Mouse (Mus musculus) liver, adult 2 months (tissue): ENCODE data around the gene Lrp4. TPM values are rescaled to one million over a fixed set of nuclear protein-coding genes. Genes with fewer than 3 reads are reported as not detected.
"Not testable (repeated sequence)": the region's sequence is repeated elsewhere in the genome, so short reads cannot be mapped to it uniquely, and the experiment has no call there.

Experiments used
- DNase-seq: peaks from one replicate; pipeline ENCODE4 v3.0.0-alpha.2; 2011; ENCODE audit warnings: low read depth, low spot score; ENCODE audit errors: extremely low read depth
- H3K27ac ChIP-seq: fragments of 200-500 bp; replicated peaks from 2 replicates; pipeline ENCODE4 v1.5.1; 2012; ENCODE audit warnings: low read depth, mild to moderate bottlenecking, control low read depth, inconsistent platforms, low read length; ENCODE audit not compliant: insufficient read depth
- H3K27me3 ChIP-seq: fragments of 200-500 bp; 2 replicates; pipeline ENCODE4 v1.6.1; 2012; ENCODE audit warnings: mild to moderate bottlenecking, moderate library complexity, low read length, inconsistent platforms; ENCODE audit not compliant: control insufficient read depth, insufficient read depth
- H3K36me3 ChIP-seq: fragments of 200-500 bp; 2 replicates; pipeline ENCODE4 v1.6.1; 2012; ENCODE audit warnings: low read length, inconsistent platforms; ENCODE audit not compliant: control insufficient read depth, insufficient read depth
- H3K4me1 ChIP-seq: fragments of 200-500 bp; 2 replicates; pipeline ENCODE4 v1.6.1; 2011; ENCODE audit warnings: low read length; ENCODE audit not compliant: control insufficient read depth, insufficient read depth
- H3K4me3 ChIP-seq: fragments of 200-500 bp; 2 replicates; pipeline ENCODE4 v1.5.1; 2011; ENCODE audit warnings: low read depth, mild to moderate bottlenecking, control low read depth, low read length, moderate library complexity; ENCODE audit not compliant: insufficient read depth
- H3K79me2 ChIP-seq: fragments of 200-500 bp; 2 replicates; pipeline ENCODE4 v1.6.1; 2012; ENCODE audit warnings: inconsistent platforms, mild to moderate bottlenecking, low read length, moderate library complexity; ENCODE audit not compliant: control insufficient read depth, insufficient read depth
- H3K9ac ChIP-seq: fragments of 200-500 bp; 2 replicates; pipeline ENCODE4 v1.6.1; 2012; ENCODE audit warnings: low read depth, mild to moderate bottlenecking, control low read depth, inconsistent platforms, low read length
- CTCF ChIP-seq: fragments of 200-500 bp; IDR thresholded peaks from 2 replicates; pipeline ENCODE4 v1.5.1; 2011; ENCODE audit warnings: low read depth, low read length, control low read depth
- POLR2A ChIP-seq: fragments of 200-500 bp; IDR thresholded peaks from 2 replicates; pipeline ENCODE4 v1.6.1; 2011; ENCODE audit warnings: low read length, control low read depth; ENCODE audit not compliant: insufficient read depth; ENCODE audit errors: extremely low read depth
- WGBS: fragments of 180-500 bp; shearing (Covaris S2); methylation state at CpG from one replicate; pipeline ENCODE4 v1.1.7; 2018; 5-methylcytosine and 5-hydroxymethylcytosine counted together
- polyA plus RNA-seq: library from polyadenylated mRNA; depleted of rRNA; stranded (reverse); fragments of >200 nt; gene quantifications from 2 replicates; pipeline ENCODE4 v1.2.3, GENCODE M21; 2012
- total RNA-seq: library from RNA; depleted of rRNA; stranded (reverse); fragments of >200 nt; gene quantifications from 2 replicates; pipeline ENCODE4 v1.2.3, GENCODE M21; 2014

The Lrp4 gene
- total and polyA plus RNA-seq, 2 experiments = 5.1 to 13.8 TPM

DNA sequence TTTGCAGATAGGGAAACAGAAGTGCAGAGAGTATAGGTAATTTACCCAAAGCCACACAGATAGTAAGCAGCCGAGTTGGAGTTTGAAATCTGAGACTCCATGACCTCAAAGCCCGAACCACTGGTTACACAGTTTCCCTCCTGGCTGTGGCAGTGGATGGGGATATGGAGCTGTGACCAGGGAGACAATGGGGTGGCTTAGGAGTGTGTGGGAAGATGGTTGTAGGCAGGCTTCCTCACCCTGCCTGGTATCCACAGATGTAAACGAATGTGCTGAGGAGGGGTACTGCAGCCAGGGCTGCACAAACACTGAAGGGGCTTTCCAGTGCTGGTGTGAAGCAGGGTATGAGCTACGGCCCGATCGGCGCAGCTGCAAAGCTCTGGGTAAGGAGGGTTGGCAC lies 19.5 kb downstream of the Lrp4 start:
- Histone ChIP-seq H3K9ac (no peak overlapping the region), H3K27ac (no peak overlapping the region), H3K4me3 (no peak overlapping the region), H3K79me2 (no peaks in the 10 kb centered on the region), H3K4me1 (0 out of 2 replicates have a peak, but pooled peaks cover 1% of the 10 kb centered on the region), H3K36me3 (peaks cover 6% of the 10 kb centered on the region; the same call in 1 of the 2 replicates), H3K27me3 (no peaks in the 10 kb centered on the region)
- WGBS = 75% methylated on average over 7 of the region's 7 CpGs
- no peak for DNase-seq
- TF ChIP-seq CTCF (no peak), POLR2A (no peak)

DNA sequence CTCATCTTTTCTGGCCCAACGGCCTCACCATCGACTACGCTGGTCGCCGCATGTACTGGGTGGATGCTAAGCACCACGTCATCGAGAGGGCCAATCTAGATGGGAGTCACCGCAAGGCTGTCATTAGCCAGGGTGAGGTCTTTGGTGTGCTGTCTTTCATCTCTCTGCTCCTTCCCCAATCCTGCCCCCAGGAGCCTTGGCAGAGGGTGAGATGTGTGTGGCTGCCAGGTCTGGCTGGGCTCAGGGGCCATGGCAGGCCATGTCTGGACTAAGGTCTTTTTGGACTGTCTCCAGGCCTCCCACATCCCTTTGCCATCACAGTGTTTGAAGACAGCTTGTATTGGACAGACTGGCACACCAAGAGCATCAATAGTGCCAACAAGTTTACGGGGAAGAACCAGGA lies 23.1 kb downstream of the Lrp4 start:
- Histone ChIP-seq H3K27me3 (no peaks in the 10 kb centered on the region), H3K79me2 (no peaks in the 10 kb centered on the region), H3K4me3 (no peak overlapping the region), H3K27ac (no peak overlapping the region), H3K9ac (no peak overlapping the region), H3K36me3 (peaks cover 4% of the 10 kb centered on the region; the same call in 1 of the 2 replicates), H3K4me1 (0 out of 2 replicates have a peak, but pooled peaks cover 1% of the 10 kb centered on the region)
- TF ChIP-seq CTCF (no peak), POLR2A (no peak)
- WGBS = 94% methylated on average over 9 of the region's 9 CpGs
- DNase-seq = no peak

DNA sequence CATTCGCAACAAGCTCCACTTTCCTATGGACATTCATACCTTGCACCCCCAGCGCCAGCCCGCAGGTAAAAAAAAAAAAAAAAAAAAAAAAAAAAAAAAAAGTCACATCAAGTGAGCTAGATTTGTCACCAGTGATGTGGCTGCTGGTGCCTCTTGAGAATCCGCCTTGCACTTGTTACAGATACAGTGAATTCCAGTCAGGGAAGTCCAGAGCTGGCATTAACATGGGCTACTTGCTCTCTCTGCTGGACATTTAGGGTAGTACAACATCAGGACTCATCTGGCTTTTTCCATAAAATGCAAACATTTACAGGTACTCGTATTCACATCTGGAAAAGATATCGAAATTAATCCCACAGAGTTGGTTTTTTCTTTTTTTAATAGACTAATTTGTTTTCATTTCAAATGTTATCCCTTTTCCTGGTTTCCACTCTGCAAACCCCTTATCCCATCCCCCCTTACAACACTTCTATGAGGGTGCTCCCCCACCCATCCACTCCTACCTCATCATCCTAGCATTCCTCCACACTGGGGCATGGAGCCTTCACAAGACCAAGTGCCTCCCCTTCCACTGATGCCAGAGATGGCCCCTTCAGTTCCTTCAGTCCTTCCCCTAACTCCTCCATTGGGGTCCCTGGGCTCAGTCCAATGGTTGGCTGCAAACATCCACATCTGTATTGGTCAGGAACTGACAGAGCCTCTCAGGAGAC lies 23.6 kb downstream of the Lrp4 start:
- H3K4me1 ChIP-seq = 0 out of 2 replicates have a peak, but pooled peaks cover 1% of the 10 kb centered on the region
- H3K27me3 ChIP-seq = no peaks in the 10 kb centered on the region
- peak; percentile 60 for DNase-seq
- no peak overlapping the region for H3K9ac ChIP-seq
- 0 out of 2 replicates have a peak, but pooled peaks cover 2% of the 10 kb centered on the region for H3K36me3 ChIP-seq
- WGBS = 64% methylated on average over 6 of the region's 6 CpGs
- no peaks in the 10 kb centered on the region for H3K79me2 ChIP-seq
- H3K27ac ChIP-seq = no peak overlapping the region
- no peak overlapping the region for H3K4me3 ChIP-seq
- peak; percentile 50 for TF ChIP-seq CTCF
- TF ChIP-seq POLR2A = no peak

DNA sequence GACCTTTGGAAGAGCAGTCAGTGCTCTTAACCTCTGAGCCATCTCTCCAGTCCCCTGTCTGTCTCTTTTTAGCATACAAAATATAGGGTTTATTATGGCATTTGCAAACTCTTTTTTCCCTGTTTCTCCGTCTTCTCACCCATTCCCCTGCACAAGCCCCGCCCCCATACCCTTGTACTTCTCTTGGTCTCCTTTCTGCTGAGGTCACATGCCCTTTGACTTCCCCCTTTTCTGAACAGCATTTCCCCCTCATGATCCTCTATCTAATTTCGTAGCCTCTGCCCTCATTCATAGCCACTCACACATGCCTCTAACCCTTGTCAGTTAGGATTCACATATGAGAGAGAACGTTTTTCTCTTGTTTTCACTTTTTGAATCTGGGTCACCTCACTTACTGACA lies 27.4 kb downstream of the Lrp4 start:
- DNase-seq = peak; percentile 30
- Histone ChIP-seq H3K79me2 (no peaks in the 10 kb centered on the region), H3K4me3 (no peak overlapping the region), H3K4me1 (no peaks in the 10 kb centered on the region), H3K9ac (no peak overlapping the region), H3K36me3 (peaks cover 18% of the 10 kb centered on the region), H3K27me3 (no peaks in the 10 kb centered on the region), H3K27ac (no peak overlapping the region)
- TF ChIP-seq POLR2A (no peak), CTCF (no peak)
- 71% methylated on average over 4 of the region's 4 CpGs for WGBS

DNA sequence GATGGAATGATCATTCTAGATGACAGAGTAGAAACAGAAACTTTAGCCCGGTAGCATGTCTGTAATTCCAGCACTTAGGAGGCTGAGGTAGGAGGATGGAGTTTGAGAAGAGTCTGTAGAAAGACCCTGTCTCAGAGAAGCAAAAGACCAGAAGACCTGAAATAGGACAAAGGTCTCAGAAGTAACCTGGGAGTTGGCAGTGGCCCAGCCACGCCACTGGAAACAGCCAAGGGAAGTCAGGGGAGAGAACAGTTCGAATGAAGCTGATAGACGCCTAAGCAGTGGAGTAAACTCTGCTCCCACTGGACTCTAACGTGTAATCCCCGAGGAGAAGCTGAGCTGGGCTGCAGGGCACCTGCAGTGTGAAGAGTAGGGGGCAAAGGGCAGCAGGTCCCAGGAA lies 27.9 kb downstream of the Lrp4 start:
- no peak overlapping the region for H3K4me3 ChIP-seq
- TF ChIP-seq CTCF = no peak
- no peak for TF ChIP-seq POLR2A
- no peak overlapping the region for H3K9ac ChIP-seq
- H3K27me3 ChIP-seq = no peaks in the 10 kb centered on the region
- WGBS = 33% methylated on average over 6 of the region's 6 CpGs
- peaks cover 22% of the 10 kb centered on the region for H3K36me3 ChIP-seq
- H3K79me2 ChIP-seq = no peaks in the 10 kb centered on the region
- no peak for DNase-seq
- H3K27ac ChIP-seq = no peak overlapping the region
- H3K4me1 ChIP-seq = no peaks in the 10 kb centered on the region

DNA sequence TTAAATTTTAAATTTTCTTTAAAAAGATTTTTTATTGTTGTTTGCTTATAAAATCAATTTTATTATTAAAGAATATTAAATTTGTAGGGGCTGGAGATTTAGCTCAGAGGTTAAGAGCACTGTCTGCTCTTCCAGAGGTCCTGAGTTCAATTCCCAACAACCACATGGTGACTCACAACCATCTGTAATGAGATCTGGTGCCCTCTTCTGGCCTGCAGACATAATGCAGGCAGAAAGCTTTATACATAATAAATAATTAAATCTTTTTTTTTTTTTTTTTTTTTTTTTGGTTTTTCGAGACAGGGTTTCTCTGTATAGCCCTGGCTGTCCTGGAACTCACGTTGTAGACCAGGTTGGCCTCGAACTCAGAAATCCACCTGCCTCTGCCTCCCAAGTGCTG lies 30.0 kb downstream of the Lrp4 start:
- H3K36me3 ChIP-seq = peaks cover 33% of the 10 kb centered on the region

More for the DNA sequence above, 30.0 kb downstream of the Lrp4 start:
- H3K27me3 ChIP-seq, DNase-seq, H3K4me3 ChIP-seq, H3K4me1 ChIP-seq, H3K9ac ChIP-seq, H3K79me2 ChIP-seq, H3K27ac ChIP-seq: not testable (repeated sequence)
- 68% methylated on average over 3 of the region's 3 CpGs for WGBS
